Mouse (Mus musculus) hindlimb bud, embryonic 11.5 days (tissue): ENCODE measurements around the gene Ncln.
A peak's percentile ranks its signal among the peaks of the same experiment; 100 is the strongest.
"Not testable (repeated sequence)": the region's sequence is repeated elsewhere in the genome, so short reads cannot be mapped to it uniquely, and the experiment has no call there.

Experiments
- DNase-seq: peaks from one replicate; pipeline ENCODE4 v3.0.0-alpha.2; 2012; ENCODE audit warnings: low read depth, low spot score; ENCODE audit errors: extremely low spot score

Ncln gene

DNA sequence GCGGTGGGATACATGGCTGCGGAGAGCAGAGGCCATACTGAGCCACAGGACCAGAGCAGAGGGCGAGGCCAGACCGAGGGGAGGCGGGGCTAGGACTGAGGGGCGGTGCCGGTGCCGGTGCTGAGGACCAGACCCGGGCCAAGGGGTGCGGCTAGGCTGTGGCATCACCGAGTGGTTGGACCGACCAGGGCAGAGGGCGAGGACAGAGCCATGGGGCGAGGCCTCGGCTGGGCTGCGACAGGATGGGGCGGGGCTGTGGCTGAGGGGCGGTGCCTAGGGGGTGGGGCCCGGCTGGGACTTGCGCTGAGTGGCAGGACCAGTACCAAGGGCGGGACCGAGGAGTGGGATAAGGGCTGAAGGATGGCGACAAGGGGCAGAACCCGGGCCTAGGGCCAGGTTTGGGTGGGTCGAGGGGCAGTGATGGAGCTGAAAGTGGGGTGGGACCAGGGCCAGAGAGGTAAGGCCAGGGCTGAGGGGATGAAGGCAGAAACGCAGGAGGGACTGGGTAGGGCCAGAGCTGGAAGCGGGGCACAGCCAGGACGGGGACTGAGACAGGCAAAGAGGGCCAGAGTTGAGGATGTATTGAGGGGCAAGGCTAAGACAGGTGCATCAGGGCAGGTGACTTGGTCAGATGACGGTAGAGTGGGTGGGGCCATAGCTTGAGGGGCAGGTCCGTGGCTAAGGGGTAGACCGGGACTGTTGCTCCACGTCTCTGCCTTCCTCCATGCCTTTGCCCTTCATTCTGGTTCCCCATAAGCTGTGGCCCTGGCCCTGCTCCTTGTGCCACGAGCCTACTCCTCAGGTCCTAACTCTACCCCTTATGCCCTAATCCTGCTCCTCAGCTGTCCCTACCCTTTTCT, 31.6 kb downstream of the Ncln start:
- no peak for DNase-seq

DNA sequence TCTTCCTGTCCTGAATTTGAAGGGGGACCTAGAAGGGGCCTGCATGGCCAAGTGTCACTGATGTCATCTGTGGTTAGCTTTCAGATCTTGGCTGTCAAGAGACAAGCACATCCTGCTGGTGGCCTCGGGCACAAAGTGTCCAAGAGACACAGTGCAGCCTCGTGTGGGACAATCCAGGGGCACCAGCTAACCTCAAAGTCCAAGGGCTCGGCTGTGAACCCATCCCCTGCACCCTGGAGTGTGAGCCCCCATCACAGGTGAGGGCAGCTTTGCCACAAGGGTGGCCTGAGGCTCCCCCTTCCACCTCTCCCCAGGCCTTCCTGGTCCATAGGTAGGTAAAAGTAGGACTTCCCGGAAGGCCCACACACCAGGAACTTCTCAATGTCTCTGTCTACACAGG, 32.7 kb downstream of the Ncln start:
- DNase-seq, result no peak

- no peak for DNase-seq
These were observed 33.3 kb downstream of the Ncln start for GRCm38 (mm10) chr10:81462917-81463316.

DNA sequence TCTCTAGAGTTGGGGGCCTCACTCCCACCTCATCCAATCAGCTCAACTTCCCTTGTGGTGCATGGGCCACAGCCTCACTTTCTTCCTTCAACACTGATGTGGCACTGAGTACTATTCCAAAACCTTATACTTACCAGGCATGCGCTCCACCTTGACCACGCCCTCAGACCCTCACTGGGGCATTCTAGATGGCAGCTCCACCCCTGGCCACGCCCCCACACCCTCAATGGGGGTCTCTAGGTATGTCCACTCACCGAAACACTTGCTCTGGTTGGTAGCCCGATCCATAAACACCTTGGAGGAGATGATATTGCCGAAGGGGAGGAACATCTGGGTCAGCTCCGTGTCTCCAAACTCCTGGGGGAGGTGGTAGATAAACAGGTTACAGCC, 33.8 kb downstream of the Ncln start:
- DNase-seq, result no peak

DNA sequence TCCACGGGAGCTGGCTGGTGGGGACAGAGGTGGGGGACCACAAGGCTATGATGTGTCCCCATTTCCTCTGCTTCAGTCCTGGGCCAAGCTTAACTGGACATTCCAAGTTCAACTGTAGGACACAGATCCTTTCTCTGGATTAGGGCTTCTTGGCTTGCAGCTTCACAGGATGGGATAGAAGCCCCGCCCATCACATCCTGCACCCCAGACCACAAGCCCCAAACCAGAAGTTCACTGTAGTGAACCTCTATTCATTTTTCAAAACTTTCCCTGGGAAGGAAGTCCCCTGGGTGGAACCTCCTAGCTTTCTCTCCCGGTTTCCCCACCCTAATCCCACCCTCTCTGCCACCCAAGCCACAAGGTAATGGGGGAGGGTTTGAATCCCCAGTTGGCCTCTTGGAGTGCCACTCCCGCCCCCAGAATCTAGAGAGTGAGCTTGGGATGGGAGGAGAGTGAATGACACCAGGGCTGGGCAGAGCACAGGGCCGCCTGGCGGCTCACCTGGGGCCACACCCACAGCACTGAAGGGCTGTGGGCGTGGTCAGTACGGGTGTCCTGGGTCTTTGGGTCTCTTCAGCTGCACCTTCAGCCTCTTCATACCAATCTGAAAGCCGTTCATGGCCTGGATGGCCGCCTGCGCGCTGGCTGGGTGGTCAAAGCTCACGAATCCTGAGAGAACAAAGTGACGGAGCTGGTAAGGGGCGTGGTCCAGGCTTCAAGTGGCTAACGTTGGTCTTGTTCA, 34.3 kb downstream of the Ncln start:
- no peak for DNase-seq

GRCm38 (mm10) chr10:81460951-81461350, 35.2 kb downstream of the Ncln start:
- DNase-seq, result no peak

DNA sequence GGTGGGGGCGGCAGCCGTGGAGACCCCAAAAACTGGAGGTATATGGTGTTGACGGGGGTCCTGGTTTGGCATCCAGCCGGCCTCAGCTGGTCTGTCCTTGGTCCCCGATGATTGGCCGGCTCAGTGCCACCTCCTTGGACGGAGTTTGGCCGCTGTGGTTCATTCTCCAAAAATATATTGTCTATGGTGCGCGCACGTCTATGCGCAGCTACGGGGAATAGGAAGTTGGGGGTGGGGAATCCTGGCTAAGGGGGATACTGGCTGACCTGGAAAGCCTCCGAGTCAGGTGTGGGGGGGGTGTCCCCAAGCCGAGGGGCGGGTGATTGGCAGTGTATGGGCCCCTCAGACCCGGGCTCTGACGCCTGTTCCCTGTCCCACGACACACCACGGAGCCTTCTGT, 35.7 kb downstream of the Ncln start:
- no peak for DNase-seq

GRCm38 (mm10) chr10:81459399-81459798, 36.8 kb downstream of the Ncln start:
- no peak for DNase-seq

DNA sequence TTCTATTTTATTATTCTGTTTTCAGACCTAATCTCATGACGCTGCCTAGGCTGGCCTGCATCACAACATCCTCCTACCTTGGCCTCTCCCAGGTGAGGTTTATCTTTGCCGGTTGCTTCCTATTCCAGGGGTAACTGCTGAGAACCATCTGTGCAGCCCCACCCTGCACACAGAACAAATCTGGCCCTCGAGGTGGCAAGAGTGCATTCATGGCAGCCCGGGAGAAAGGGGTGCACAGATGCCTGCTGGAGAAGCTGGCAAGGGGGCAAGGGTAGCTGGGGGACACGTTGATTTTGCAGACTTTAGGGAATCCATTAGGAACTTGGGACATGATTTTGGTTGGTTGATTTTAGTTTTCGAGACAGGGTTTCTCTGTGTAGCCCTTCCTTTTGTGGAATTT, 37.9 kb downstream of the Ncln start:
- DNase-seq, result no peak

DNA sequence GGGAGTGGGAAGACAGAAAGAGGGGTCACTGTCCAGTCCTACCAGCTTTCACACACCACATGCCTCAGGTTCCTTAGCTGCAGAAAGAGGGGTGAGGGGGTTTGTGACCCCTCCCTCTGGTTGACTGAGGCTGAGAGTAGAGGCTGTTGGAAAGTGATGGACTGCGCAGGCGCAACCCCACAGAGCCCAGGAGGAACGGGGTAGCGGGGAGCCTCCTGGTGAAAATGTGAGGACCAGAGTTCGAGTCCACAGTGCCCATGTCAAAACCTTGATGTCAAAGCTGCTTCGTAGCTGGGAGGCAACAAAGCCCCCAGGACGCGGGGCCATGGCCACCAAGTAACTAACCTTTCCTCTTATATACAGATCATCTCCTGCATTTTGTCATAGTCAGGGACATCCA, 38.6 kb downstream of the Ncln start:
- DNase-seq, result no peak

DNA sequence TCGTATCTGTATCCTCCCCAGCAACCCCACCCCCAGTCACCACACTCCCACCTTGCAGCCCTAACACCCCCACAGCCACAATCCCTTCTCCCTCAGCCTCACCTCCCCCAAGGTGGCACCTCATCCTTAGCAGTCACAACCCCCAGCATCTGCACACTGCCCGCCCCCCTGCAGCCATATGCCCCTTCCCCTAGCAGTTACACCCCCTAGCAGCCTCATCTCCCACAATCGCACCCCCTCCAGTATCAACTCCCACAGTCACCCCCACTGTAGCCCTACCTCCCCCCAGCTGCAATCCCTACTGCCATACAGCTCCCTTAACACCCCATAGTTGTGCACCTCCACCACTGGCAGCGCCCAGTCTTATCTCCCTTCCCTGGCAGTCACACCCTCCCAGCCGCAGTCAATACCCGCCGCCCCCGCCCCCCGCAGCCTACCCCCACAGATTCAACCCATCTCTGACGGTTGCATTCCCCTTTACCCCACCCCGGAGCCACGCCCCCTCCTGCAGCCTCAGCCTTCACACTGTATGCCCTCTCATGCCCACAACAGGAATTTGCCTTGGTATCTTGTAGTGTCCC, 39.1 kb downstream of the Ncln start:
- DNase-seq, result no peak

DNA sequence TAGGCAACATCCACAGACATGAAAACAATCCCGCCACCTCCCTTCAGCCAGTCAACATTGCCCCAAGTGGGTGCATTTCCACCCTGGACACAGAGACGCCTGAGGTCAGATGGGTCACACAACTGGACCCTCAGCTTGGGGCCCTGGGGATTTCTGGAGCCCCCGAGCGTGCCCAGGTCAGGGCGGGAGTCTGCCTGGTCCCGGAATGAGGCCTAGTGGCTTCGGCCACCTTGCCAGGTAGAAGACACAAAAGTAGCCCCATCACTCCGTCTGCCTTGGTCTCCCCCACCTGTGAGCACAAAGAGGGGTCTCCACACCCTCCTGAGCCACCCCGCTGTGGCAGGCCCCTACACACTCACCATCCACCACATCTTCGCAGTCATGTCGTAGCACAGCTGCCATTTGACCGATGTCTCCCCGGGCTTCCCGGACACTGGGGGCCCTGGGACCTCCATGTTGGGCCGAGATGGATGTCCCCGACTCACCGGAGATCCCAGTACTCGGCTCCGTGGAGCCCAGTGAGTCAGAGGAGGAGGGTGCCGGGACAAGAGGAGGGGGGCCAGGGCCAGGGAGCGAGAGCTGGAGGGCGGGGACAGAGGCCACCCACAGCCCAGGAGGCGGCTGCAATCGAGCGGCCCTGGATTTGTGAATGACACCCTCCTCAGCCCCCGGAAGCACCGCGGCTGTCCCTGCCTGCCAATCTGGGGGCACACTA, 40.9 kb downstream of the Ncln start, which contains the start of gene Nfic:
Gene Nfic, minus strand, starts transcription at position 455 of the 715 bp plus-strand sequence.
- no peak for DNase-seq

DNA sequence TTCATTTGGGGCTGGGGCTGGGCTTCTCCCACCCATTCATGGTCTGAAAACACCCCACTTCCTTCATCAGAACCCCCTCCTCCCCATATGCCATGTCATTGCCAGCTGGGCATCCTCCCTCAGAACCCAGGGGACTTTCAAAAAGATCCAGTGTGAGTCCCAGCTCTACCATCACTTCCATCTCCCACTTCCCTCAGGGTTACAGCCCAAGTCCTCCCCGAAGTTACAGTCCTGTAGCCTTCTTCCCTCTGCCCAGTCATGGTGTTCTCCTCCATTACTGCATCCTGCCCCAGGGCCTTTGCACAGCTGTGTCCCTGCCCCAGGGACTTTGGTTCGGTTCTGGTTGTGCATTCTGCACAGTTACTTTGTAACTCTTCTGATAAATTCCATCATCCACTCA, 42.1 kb downstream of the Ncln start:
- no peak for DNase-seq

DNA sequence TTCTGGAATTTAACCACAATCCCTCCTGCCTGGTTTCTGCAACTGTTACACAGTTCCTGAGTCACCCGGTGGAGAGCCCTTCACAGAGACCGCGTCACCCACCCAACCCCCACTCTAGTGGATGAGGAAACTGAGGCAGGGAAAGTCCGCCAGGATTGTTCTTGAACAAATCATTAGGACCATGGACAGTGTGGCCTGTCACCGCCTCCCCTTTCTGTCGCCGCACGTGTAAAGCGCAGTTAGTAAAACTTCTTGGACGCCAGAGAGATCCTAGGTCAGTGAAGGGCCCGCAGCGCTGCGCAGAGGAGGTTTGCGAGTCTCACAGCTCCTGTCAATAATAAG, 43.3 kb downstream of the Ncln start:
- no peak for DNase-seq

DNA sequence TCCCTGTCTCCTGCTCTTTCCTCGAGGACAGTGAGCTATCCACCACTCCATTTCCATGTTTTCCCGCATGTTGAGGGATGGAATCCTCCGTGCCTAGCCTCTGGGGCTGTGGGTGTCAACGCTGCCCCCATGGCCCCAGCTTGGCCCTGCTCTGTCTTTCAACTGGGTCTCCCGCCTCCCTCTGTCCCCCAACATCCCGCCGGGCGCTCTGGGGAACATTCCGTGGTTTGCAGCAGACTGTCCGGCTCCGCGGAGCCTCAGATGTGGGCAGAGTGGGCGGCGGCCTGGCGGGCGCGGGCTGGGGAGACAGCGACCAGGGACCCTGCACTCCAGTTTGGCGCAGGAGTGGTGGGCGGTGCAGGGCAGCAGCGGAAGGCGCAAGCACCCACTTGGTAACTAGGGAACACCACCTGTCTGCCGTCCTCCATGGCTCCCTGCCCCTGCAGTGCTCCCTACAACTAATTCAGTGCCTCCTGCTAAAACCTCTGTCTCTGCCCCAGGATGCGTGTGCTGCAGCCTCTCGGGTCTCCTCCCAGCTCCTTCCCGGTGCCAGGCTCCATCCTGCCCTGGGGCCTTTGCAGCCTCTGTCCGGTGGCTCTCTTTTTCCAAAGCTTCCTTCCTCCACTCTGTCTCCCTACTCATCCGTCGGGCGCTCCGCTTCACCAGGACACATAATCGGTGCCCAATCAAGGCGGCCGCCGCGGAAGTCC, 43.8 kb downstream of the Ncln start:
- no peak for DNase-seq

GRCm38 (mm10) chr10:81451365-81451745, 44.8 kb downstream of the Ncln start:
- DNase-seq, result no peak

- no peak for DNase-seq
These were observed 45.4 kb downstream of the Ncln start for GRCm38 (mm10) chr10:81450641-81451364.

DNA sequence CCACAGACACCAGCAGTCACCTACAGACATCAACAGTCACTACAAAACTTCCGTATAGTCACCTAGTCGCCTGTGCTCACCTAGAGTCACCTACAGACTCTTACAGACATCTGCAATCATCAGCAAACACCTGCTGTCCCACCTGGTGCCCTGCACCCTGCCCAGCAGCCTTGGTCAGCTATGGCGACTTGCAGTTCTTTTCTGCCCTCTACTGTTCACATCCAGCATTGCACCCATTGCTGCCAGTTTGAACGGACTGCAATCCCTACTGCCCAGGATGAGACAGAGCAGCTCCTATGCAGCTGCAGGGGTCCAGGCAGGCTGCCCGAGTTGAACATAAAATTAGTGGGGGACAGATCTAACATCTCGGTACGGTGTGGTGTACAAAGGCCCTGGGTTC, 46.1 kb downstream of the Ncln start:
- peak; percentile 75 for DNase-seq

- not testable (repeated sequence) for DNase-seq
These were observed 50.7 kb downstream of the Ncln start for GRCm38 (mm10) chr10:81445516-81445915.

- DNase-seq, result no peak
These were observed 55.2 kb downstream of the Ncln start for GRCm38 (mm10) chr10:81441019-81441418.
